Mouse (Mus musculus): ENCODE measurements around the gene Dync1i2. TPM values are rescaled to one million over a fixed set of nuclear protein-coding genes. Genes with fewer than 3 reads are reported as not detected.

Gene Dync1i2
- 65.6 and 69.7 TPM in 2 replicates for polyA plus RNA-seq (2021; fragmentation: Nextera tagmentation)
- long read RNA-seq, experiment 1, transcript Dync1i2-207 (17 exons, 2,585 nt) = minor isoform, 22 of 225 reads
- long read RNA-seq, experiment 1, transcript Dync1i2-201 (16 exons, 2,631 nt) = minor isoform, 43 of 225 reads
- long read RNA-seq, experiment 1, transcript Dync1i2-202 (17 exons, 2,097 nt) = major isoform, 59 of 225 reads
- long read RNA-seq, experiment 1, transcript Dync1i2-204 (16 exons, 2,466 nt) = minor isoform, 23 of 225 reads
- long read RNA-seq, experiment 1, partial matches to known transcripts = 48 of 225 reads
- long read RNA-seq, experiment 1, other reads (novel, unspliced or antisense) = 30 of 225 reads
- long read RNA-seq, experiment 2, transcript Dync1i2-207 (17 exons, 2,585 nt) = minor isoform, 6 of 73 reads
- long read RNA-seq, experiment 2, transcript Dync1i2-201 (16 exons, 2,631 nt) = minor isoform, 8 of 73 reads
- long read RNA-seq, experiment 2, transcript Dync1i2-202 (17 exons, 2,097 nt) = major isoform, 11 of 73 reads
- long read RNA-seq, experiment 2, partial matches to known transcripts = 41 of 73 reads
- long read RNA-seq, experiment 2, other reads (novel, unspliced or antisense) = 3 of 73 reads

DNA sequence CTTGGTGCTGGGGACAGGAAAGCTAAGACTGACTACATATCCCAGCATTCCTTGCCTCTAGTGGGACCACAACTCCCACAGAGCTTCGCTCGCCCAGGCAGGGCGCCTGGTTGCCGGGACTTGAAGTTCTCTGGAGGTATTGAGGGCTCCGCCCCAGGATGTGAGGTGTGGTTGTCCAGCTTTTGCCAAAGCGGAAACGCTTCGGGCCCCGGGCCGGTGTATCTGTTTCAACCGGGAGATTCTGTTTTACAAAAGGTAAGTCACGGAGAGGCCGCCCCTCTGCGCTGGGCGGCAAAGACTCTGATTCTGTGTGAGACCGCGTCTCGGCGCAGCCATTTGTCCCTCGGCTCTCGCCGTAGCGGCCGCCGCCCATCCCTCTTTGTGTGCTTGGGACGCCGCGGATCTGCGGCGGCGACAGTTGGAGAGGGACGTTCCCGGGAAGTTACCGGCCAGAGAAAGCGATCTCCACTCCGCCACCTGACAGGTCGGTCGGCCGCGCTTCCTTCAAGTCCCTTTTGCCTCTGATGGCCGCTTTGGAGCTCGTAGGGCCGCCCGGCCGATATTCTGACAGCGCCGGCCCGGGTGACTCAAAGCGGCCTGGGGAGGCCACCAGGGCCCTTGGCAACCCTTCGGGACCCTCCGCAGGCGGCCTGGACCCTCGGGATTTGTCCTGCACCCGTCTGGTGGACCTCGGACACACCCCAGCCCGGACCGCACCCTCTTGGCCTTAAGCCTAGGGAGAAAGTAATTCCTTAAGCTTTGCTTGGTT is at the start of gene Dync1i2:
TSS of gene Dync1i2 (plus strand) at position 116 of the 769 bp plus-strand sequence.

Other genes with a start within 250 kb of the Dync1i2 start
- gene Dcaf17, start 156.4 kb upstream of the Dync1i2 start, polyA plus RNA-seq (2021; fragmentation: Nextera tagmentation) = 2.9 and 4.0 TPM in 2 replicates
- gene Mettl8, start 156.1 kb upstream of the Dync1i2 start, polyA plus RNA-seq (2021; fragmentation: Nextera tagmentation) = 8.2 and 9.9 TPM in 2 replicates
- 0.10 and 0.20 TPM in 2 replicates for gene Cybrd1, start 93.8 kb upstream of the Dync1i2 start, polyA plus RNA-seq (2021; fragmentation: Nextera tagmentation)
- gene Slc25a12, start 156.0 kb downstream of the Dync1i2 start, polyA plus RNA-seq (2021; fragmentation: Nextera tagmentation) = 120 and 145 TPM in 2 replicates
- gene Hat1, start 177.3 kb downstream of the Dync1i2 start, polyA plus RNA-seq (2021; fragmentation: Nextera tagmentation) = 23.9 and 26.3 TPM in 2 replicates
- gene Metap1d, start 241.6 kb downstream of the Dync1i2 start, polyA plus RNA-seq (2021; fragmentation: Nextera tagmentation) = 12.7 and 13.7 TPM in 2 replicates